Mouse (Mus musculus) adrenal gland (tissue): Measurements from ENCODE around the gene Ces1b.

Source experiments
- intact Hi-C: fragments of 180-260 bp; cut with DNase I; formaldehyde crosslinking; loops from one replicate; pipeline ENCODE4 v1.15.1; 2025

Gene Ces1b

GRCm38 (mm10) chr8:93011439-93011838, 68.4 kb downstream of the Ces1b start:
- intact Hi-C loops, result loop anchor here (2.0 to 5.0 kb wide), 2 partner anchors 85 to 481 kb away; no protein-coding TSS in a partner anchor

GRCm38 (mm10) chr8:93010286-93010685, 69.5 kb downstream of the Ces1b start:
- intact Hi-C loops, result loop anchor here (2.0 to 5.0 kb wide), 2 partner anchors 87 to 482 kb away; no protein-coding TSS in a partner anchor
